8 mouse cellular contexts compared by ENCODE assay signal in the genomic region with DNA sequence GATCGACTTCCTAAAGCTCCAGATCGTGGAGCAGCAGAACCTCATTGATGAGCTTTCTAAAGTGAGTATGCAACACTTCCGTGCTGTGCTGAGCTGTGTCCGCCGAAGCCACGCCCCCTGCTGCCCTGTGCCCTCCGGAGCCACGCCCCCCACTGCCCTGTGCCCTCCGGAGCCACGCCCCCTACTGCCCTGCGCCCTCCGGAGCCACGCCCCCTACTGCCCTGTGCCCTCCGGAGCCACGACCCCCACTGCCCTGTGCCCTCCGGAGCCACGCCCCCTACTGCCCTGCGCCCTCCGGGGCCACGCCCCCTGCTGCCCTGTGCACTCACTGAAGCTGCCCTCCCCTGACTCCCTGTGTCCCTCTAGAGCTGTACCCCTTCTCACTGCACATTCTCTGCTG.
DNase-seq lines count a peak whose midpoint lies in the region; TF ChIP-seq lines count a peak whose summit lies in the region.

No protein-coding gene starts in this region.

- intact Hi-C loops in heart, postnatal 10 days (cut with DNase I): no loop called here

- H3K36me3 ChIP-seq in kidney, adult 2 months (ENCODE audit: control insufficient read depth, insufficient read depth, low read length): no peaks in the 10 kb centered on the region

- DNase-seq in heart, adult 11 months: peak; percentile 87
- no peak for DNase-seq in heart, postnatal 10 days
- DNase-seq in embryo, embryonic 10.5 days (ENCODE audit: low spot score): peak; percentile 30
- DNase-seq in kidney, adult 2 months: peak; percentile 32
- DNase-seq in lung, postnatal 36 days: peak; percentile 10
- no peak for DNase-seq in cerebellum, adult 9-11 months
- no peak for DNase-seq in Muller cell, postnatal 12 days (ENCODE audit: inconsistent ontology term)
- DNase-seq in adipocyte (ENCODE audit: low spot score): no peak

- no peaks in the 10 kb centered on the region for H3K4me1 ChIP-seq in kidney, adult 2 months (ENCODE audit: control insufficient read depth, insufficient read depth, low read length)

- no peak overlapping the region for H3K27ac ChIP-seq in kidney, adult 2 months (ENCODE audit: insufficient read depth, low read depth, low read length)

- H3K27me3 ChIP-seq in kidney, adult 2 months (replicated peaks; ENCODE audit: control insufficient read depth, insufficient read depth, low read length): no peaks in the 10 kb centered on the region

- no peak for TF ChIP-seq POLR2A in kidney, adult 2 months (IDR thresholded peaks at IDR 0.05; ENCODE audit: low read depth, low read length)

- H3K4me3 ChIP-seq in kidney, adult 2 months (ENCODE audit: insufficient read depth, low read depth, low read length): no peak overlapping the region

- WGBS in kidney, adult 2 months: 15% methylated on average over 19 of the region's 20 CpGs

- TF ChIP-seq CTCF in kidney, adult 2 months (conservative IDR thresholded peaks at IDR 0.05; ENCODE audit: insufficient read depth, insufficient read length, low read depth, low read length): no peak

Comparison
In these comparisons a context has a peak if more than half of its experiments do, and no peak if none do; other contexts are left out.
1. DNase-seq: peak in heart, adult 11 months (single experiment), embryo, embryonic 10.5 days (single experiment), kidney, adult 2 months (single experiment) and lung, postnatal 36 days (single experiment); none in heart, postnatal 10 days (0 of 2), cerebellum, adult 9-11 months (single experiment), Muller cell, postnatal 12 days (single experiment) and adipocyte (single experiment).